In the genomic region with DNA sequence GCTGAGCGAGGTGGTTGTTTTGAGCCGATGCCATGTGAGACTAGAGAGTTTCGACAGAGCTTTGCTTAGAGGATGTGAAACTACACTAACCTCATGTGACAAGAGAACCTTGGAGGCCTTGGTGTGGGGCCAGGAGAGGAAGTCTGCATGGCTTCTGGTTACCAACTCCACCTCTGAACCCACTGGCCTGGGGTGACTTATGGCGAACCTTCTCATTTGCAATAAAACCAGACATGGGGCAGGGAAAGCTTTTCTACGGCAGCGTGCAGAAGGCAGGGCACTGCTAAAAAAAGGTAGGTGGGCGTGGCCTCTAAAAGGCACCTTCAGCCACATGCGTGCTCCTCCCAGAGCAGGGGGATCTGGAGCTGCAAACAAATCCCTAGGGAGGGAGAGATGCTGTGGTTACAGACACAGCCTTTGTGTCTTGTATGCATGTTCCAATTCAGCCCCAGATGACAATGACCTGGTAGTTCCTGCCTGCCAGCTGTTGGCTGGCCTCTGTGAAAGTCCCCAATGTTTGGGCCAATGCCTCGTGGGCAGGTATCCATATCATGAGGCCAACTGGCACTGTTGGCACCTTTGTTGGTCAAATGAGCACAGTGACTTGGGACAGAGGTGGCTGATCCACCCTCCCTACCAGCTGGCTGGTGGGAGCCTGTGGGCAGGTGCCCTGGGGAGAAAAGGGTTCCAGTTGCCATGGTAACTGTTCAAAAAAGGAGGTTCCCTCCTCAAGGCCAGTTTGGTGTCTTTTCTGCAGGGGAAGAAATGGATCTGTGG, we compare ENCODE assay signal across 7 mouse cellular contexts.
DNase-seq lines count a peak whose midpoint lies in the region; ATAC-seq and TF ChIP-seq lines count a peak whose summit lies in the region.

No protein-coding gene starts in this region.

- no peak overlapping the region for H3K27ac ChIP-seq in embryonic facial prominence, embryonic 15.5 days (replicated peaks)
- H3K27ac ChIP-seq in hindbrain, embryonic 12.5 days = no peak overlapping the region
- no peak overlapping the region for H3K27ac ChIP-seq in midbrain, postnatal 0 days (ENCODE audit: low read depth, low read length)

- ATAC-seq in CD4-positive, CD25-positive, alpha-beta regulatory T cell, adult 4 months = peak; percentile 84
- ATAC-seq in embryonic facial prominence, embryonic 15.5 days (ENCODE audit: insufficient number of reproducible peaks, low FRiP score, low TSS enrichment, low read depth) = peak; percentile 60; the same call in 1 of the 2 replicates
- peak; percentile 19; the same call in 1 of the 2 replicates for ATAC-seq in hindbrain, embryonic 12.5 days (ENCODE audit: low FRiP score)
- peak; percentile 72 for ATAC-seq in midbrain, postnatal 0 days (ENCODE audit: low FRiP score)

- DNase-seq in MN1 (ENCODE audit: low spot score) = peak; percentile 19
- DNase-seq in layer of hippocampus, adult 9-11 months = peak; percentile 88
- DNase-seq in midbrain, postnatal 0 days (ENCODE audit: low spot score) = peak; percentile 69
- peak; percentile 16 to 58 for DNase-seq in thymus, adult 18-20 months

- peaks cover 9% of the 10 kb centered on the region for H3K4me1 ChIP-seq in embryonic facial prominence, embryonic 15.5 days
- H3K4me1 ChIP-seq in hindbrain, embryonic 12.5 days = peaks cover 13% of the 10 kb centered on the region
- H3K4me1 ChIP-seq in midbrain, postnatal 0 days (ENCODE audit: insufficient read depth, low read length) = peaks cover 5% of the 10 kb centered on the region; the same call in 1 of the 2 replicates

- H3K4me3 ChIP-seq in embryonic facial prominence, embryonic 15.5 days (replicated peaks) = no peak overlapping the region
- H3K4me3 ChIP-seq in hindbrain, embryonic 12.5 days = no peak overlapping the region
- no peak overlapping the region for H3K4me3 ChIP-seq in midbrain, postnatal 0 days (ENCODE audit: low read depth, low read length)

- no peak overlapping the region for H3K9ac ChIP-seq in embryonic facial prominence, embryonic 15.5 days
- no peak overlapping the region for H3K9ac ChIP-seq in hindbrain, embryonic 12.5 days
- no peak overlapping the region for H3K9ac ChIP-seq in midbrain, postnatal 0 days (replicated peaks; ENCODE audit: low read length, poor library complexity, severe bottlenecking)

- H3K4me2 ChIP-seq in embryonic facial prominence, embryonic 15.5 days (replicated peaks) = no peak overlapping the region
- no peak overlapping the region for H3K4me2 ChIP-seq in hindbrain, embryonic 12.5 days (replicated peaks)
- H3K4me2 ChIP-seq in midbrain, postnatal 0 days (ENCODE audit: low read depth, low read length, poor library complexity, severe bottlenecking) = no peak overlapping the region

- no peaks in the 10 kb centered on the region for H3K9me3 ChIP-seq in embryonic facial prominence, embryonic 15.5 days (replicated peaks)
- H3K9me3 ChIP-seq in hindbrain, embryonic 12.5 days (replicated peaks) = no peaks in the 10 kb centered on the region
- no peaks in the 10 kb centered on the region for H3K9me3 ChIP-seq in midbrain, postnatal 0 days (ENCODE audit: low read length)

- H3K36me3 ChIP-seq in embryonic facial prominence, embryonic 15.5 days = no peaks in the 10 kb centered on the region
- no peaks in the 10 kb centered on the region for H3K36me3 ChIP-seq in hindbrain, embryonic 12.5 days
- no peaks in the 10 kb centered on the region for H3K36me3 ChIP-seq in midbrain, postnatal 0 days (ENCODE audit: insufficient read depth, low read length)

- no peak for TF ChIP-seq CTCF in midbrain, postnatal 0 days (IDR thresholded peaks at IDR 0.05)

- H3K27me3 ChIP-seq in embryonic facial prominence, embryonic 15.5 days = no peaks in the 10 kb centered on the region
- H3K27me3 ChIP-seq in hindbrain, embryonic 12.5 days = no peaks in the 10 kb centered on the region
- H3K27me3 ChIP-seq in midbrain, postnatal 0 days (ENCODE audit: insufficient read depth, low read length) = no peaks in the 10 kb centered on the region

- WGBS in embryonic facial prominence, embryonic 15.5 days = 53% methylated on average over 9 of the region's 9 CpGs
- 72% methylated on average over 9 of the region's 9 CpGs for WGBS in hindbrain, embryonic 12.5 days
- 70% methylated on average over 9 of the region's 9 CpGs for WGBS in midbrain, postnatal 0 days

Comparison
In these comparisons a context has a peak if more than half of its experiments do, and no peak if none do; other contexts are left out.
1. ATAC-seq: peak in every context shown above with its lines; median percentile 84 in CD4-positive, CD25-positive, alpha-beta regulatory T cell, adult 4 months; 72 in midbrain, postnatal 0 days; 60 in embryonic facial prominence, embryonic 15.5 days; 19 in hindbrain, embryonic 12.5 days.
2. DNase-seq: peak in every context shown above with its lines; median percentile 88 in layer of hippocampus, adult 9-11 months; 69 in midbrain, postnatal 0 days; 37 in thymus, adult 18-20 months; 19 in MN1.